Mouse (Mus musculus): ENCODE measurements around the gene Slc38a6.

Gene Slc38a6

DNA sequence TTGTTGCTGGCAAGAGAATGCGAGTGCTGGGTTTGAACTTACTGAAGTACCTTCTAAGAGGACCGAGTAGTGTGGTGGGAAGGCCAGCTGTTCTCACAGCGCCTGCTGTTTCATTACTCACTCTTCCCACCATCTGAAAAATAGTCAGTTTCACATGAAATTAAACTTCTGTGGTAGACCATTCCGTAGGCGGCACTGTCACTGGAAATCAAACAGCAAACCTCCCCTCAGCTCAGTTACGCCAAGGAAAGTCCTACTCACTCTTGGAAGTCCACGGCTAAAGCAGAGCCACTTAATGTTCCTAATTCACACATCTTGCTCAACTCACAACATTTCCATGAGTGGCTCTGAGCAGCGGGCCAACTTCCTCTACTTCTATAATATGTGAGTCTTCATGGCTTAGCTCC is 37.6 kb downstream of the Slc38a6 start:
- no peak for DNase-seq

DNA sequence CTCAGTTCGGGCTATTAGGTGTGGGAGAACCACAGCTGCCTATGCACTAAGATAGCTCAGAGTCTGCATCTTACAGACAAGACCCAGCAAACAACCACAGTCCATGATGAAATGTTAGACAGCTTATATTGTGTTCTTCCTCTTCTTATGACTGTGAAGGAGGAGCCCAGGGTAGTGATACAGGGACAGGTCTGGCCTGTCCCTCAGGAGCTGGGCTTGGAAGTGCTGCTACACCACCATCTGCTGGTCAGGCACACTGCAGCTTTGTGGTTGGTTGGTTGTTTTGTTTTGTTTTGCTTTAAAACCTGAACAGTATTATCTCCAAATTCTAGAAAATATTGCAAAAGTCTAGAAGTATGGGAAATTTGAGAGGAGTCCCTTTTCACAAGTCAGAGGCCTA is 38.2 kb downstream of the Slc38a6 start:
- no peak for DNase-seq

DNA sequence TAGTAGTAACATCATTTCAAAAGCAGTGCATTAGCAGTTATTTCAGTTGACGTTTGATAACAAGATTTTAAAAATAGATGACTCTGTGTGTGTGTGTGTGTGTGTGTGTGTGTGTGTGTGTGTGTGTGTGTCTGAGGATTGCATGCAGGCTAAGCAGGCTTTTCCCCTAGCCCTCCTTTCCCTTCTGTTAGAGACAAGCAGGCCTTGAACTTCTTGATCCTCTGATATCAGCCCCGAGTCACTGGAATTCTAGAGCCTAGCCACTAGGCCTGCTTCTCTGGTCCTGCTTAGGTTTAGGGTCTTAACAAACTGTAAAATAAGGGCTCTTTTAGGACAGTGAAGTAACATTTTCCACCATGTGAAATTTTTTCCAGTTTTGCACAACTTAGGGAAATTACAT is 38.6 kb downstream of the Slc38a6 start:
- no peak for DNase-seq

DNA sequence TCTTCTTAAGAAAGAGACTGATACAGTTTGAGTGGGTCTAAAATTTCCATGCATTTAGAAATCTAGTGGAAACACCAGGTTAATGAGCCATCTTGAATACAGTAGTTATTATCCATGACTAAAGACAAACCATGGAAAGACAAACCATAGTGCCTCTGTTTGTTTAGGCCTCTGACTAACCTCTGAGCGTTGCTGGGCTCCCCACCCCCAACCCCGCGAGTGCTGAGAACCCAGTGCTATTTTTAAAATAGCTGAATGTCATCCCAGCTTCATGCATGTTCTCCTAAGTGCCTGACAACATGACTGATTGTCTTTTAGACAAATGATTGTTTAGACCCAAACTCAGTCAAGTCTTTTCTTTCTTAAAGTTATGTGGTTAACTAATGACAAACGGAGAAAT is 39.0 kb downstream of the Slc38a6 start:
- peak; percentile 31 to 43 for DNase-seq

GRCm38 (mm10) chr12:73327381-73327780 is 40.8 kb downstream of the Slc38a6 start:
- DNase-seq = no peak

DNA sequence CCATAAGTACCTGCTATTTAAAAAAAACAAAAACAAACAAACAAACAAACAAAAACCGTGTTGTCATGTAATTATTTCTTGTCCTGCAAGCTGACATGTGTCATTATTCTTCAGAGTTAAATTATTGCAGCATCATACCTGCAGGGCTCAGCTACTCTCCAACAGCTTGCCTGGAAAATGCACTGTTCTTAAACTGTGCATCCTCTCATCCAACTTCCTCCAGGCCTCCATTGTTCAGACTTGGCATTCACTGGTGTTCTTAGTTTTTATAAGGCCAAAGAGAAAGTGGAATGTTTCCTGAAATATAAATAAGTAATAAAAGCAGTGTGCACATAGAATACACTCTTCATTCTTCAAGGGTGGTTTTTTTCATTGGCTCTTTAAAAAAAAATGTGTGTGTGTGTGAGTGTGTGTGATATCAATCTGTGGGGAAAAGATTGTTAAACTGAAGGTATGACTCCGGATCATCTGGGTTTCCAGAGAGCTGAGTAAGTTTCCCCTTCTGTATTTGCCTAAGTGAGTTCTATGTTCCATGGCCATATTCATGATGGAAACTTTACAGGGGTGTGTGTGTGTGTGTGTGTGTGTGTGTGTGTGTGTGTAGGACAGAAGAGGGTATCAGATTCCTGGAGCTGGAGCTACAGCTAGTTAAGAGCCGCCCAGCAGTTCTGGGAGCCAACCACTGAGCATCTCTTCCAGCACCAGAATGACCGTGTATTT is 42.0 kb downstream of the Slc38a6 start:
- DNase-seq = no peak

GRCm38 (mm10) chr12:73330236-73330635 is 43.7 kb downstream of the Slc38a6 start:
- no peak for DNase-seq

- DNase-seq = no peak
These were observed 46.1 kb downstream of the Slc38a6 start for GRCm38 (mm10) chr12:73332701-73333100.

GRCm38 (mm10) chr12:73334051-73334551 is 47.5 kb downstream of the Slc38a6 start:
- peak; percentile 64 to 83 for DNase-seq

GRCm38 (mm10) chr12:73337127-73337526 is 50.5 kb downstream of the Slc38a6 start:
- peak; percentile 21 to 26 for DNase-seq

GRCm38 (mm10) chr12:73340642-73341293 is 54.2 kb downstream of the Slc38a6 start:
- no peak for DNase-seq

GRCm38 (mm10) chr12:73341703-73342663 is 55.4 kb downstream of the Slc38a6 start:
- DNase-seq = peak; percentile 43 to 50

- no peak for DNase-seq
These were observed 57.7 kb downstream of the Slc38a6 start for GRCm38 (mm10) chr12:73344300-73344699.

DNA sequence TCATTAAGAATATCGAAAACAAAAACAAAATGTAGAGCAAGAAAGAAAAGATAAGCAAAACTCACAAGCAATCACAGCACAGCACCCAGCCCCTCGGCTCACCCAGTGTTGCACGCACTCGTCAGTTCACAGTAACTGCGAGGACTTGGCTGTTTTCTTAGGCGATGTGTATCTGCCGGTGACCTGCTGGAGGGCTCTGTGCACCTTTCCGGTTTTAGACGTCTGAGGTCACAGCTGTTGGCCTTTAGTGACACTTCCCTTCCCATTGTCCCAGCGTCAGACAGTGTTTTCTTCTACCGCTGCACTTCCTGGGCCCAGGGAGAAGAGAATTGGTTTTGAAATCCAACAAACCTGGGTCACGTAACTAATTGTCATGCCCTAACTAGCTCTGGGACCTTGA is 58.6 kb downstream of the Slc38a6 start:
- DNase-seq = no peak

DNA sequence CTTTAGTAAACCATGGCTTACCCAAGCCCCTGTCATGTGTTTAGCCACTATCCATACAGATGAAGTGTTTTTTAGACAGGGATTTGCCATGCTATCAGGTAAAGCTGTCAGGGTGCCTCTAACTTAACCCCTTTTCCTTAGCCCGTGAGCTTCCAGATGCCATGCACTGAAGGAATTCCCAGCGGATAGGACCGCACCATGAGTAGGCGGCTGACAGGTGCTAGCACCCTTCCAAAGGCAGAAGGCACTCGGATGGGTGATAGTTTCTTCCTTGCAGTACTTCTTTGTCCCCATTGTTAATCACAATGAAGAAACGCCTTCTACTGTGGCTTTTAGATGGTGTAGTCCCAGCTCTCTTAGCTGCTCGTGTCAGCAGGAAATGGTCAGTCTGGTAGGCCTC is 60.6 kb downstream of the Slc38a6 start:
- DNase-seq = no peak

- no peak for DNase-seq
These were observed 63.9 kb downstream of the Slc38a6 start for GRCm38 (mm10) chr12:73350466-73350865.

- DNase-seq = no peak
These were observed 64.4 kb downstream of the Slc38a6 start for GRCm38 (mm10) chr12:73350982-73351381.

DNA sequence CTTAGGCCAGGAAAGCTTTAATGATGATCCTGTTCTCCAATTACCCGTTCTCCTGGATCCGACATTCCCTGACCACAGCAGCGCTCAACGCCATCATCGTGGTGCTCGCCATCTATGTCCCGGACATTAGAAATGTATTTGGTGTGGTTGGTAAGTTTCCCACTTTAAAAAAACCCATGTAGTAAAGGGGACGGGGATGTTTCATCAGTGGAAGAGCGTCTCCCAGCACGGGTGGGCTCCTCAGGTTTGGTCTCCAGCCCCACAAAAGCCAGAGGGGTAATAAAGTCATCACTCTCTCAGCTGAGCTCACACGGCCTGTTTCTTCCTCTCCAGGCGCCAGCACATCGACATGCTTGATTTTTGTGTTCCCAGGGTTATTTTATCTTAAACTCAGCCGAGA is 65.2 kb downstream of the Slc38a6 start:
- DNase-seq = no peak

- no peak for DNase-seq
These were observed 66.8 kb downstream of the Slc38a6 start for GRCm38 (mm10) chr12:73353362-73353761.

GRCm38 (mm10) chr12:73354521-73354920 is 67.9 kb downstream of the Slc38a6 start:
- DNase-seq = no peak

GRCm38 (mm10) chr12:73355084-73355775 is 68.7 kb downstream of the Slc38a6 start:
- no peak for DNase-seq

DNA sequence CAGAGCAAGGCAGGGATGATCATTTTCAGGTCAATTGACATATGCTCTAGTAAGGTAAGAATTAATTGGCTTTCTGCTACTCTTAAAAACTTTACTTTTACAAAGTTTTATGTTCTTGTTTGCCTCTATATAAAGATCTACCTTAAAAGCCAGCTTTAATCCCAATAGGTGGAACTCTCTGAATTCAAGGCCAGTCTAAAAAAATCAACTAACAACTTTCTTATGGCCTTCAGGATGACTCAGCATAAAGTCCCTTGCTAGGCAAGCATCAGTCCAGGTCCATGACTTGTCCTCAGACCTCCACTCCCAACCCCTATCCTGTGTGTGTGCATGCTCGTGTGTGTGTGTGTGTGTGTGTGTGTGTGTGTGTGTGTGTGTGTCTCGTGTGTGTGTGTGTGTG is 70.1 kb downstream of the Slc38a6 start:
- no peak for DNase-seq

DNA sequence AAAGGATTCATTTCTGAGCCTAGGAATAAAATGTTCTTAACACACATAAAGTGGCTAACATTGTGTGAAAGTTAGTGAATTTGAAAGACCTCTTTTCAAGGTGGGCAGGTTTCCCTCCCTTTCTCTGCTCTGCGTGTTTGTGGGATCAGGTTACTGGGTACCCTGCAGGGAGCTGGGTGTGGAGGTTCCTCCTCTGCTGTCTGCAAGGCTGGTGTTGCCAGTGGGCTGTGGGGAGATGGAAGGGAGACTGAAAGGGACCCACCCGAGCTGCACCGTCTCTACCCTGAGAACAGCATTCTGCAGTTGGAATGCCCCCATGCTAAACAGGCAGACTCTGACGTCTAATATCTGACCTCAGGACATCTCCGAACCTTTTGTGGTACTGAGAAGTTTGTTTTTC is 70.7 kb downstream of the Slc38a6 start:
- DNase-seq = no peak

Data from thymus, postnatal 36 days (tissue).